In genomic region chr9:110131525-110132197, GRCm38 (mm10) we compare ENCODE assay signal across 8 mouse cellular contexts. TPM values are rescaled to one million over a fixed set of nuclear protein-coding genes. Genes with fewer than 3 reads are reported as not detected.
DNase-seq lines count a peak whose midpoint lies in the region; ATAC-seq and TF ChIP-seq lines count a peak whose summit lies in the region.

No protein-coding gene starts in this region.

- 0% methylated on average over 64 of the region's 64 CpGs for WGBS in forebrain, embryonic 12.5 days
- WGBS in heart, postnatal 0 days: under 1% methylated on average over 52 of the region's 64 CpGs
- under 1% methylated on average over 64 of the region's 64 CpGs for WGBS in liver, embryonic 16.5 days (ENCODE audit: insufficient replicate concordance)
- WGBS in neural tube, embryonic 13.5 days: under 1% methylated on average over 64 of the region's 64 CpGs

- no peak for TF ChIP-seq EP300 in heart, postnatal 0 days (IDR thresholded peaks at IDR 0.05; ENCODE audit: low read depth)

- H3K36me3 ChIP-seq in E14TG2a.4 (ENCODE audit: insufficient read depth, low read length): peaks cover 25% of the 10 kb centered on the region
- peaks cover 30% of the 10 kb centered on the region for H3K36me3 ChIP-seq in forebrain, embryonic 12.5 days (replicated peaks)
- peaks cover 13% of the 10 kb centered on the region for H3K36me3 ChIP-seq in heart, postnatal 0 days (replicated peaks; ENCODE audit: control insufficient read depth, insufficient read depth, low read length)
- no peaks in the 10 kb centered on the region for H3K36me3 ChIP-seq in liver, embryonic 16.5 days (ENCODE audit: control insufficient read depth, insufficient read depth)
- peaks cover 19% of the 10 kb centered on the region for H3K36me3 ChIP-seq in neural tube, embryonic 13.5 days
- H3K36me3 ChIP-seq in testis, adult 2 months (ENCODE audit: control insufficient read depth, insufficient read depth, low read length): no peaks in the 10 kb centered on the region

- peak; percentile 98 for TF ChIP-seq POLR2A in testis, adult 2 months (IDR thresholded peaks at IDR 0.05; ENCODE audit: control insufficient read depth, low read depth, low read length)

- H3K9me3 ChIP-seq in E14TG2a.4 (ENCODE audit: low read length): no peaks in the 10 kb centered on the region
- no peaks in the 10 kb centered on the region for H3K9me3 ChIP-seq in forebrain, embryonic 12.5 days
- H3K9me3 ChIP-seq in heart, postnatal 0 days (replicated peaks; ENCODE audit: control insufficient read depth, low read length): no peaks in the 10 kb centered on the region
- no peaks in the 10 kb centered on the region for H3K9me3 ChIP-seq in liver, embryonic 16.5 days (replicated peaks; ENCODE audit: control insufficient read depth, low read length)
- no peaks in the 10 kb centered on the region for H3K9me3 ChIP-seq in neural tube, embryonic 13.5 days

- H3K27me3 ChIP-seq in E14TG2a.4 (ENCODE audit: insufficient read depth, low read length): no peaks in the 10 kb centered on the region
- H3K27me3 ChIP-seq in forebrain, embryonic 12.5 days: no peaks in the 10 kb centered on the region
- no peaks in the 10 kb centered on the region for H3K27me3 ChIP-seq in heart, postnatal 0 days (ENCODE audit: control insufficient read depth, insufficient read depth, low read length)
- no peaks in the 10 kb centered on the region for H3K27me3 ChIP-seq in liver, embryonic 16.5 days (ENCODE audit: control insufficient read depth, insufficient read depth, low read depth, low read length)
- no peaks in the 10 kb centered on the region for H3K27me3 ChIP-seq in neural tube, embryonic 13.5 days
- no peaks in the 10 kb centered on the region for H3K27me3 ChIP-seq in testis, adult 2 months (ENCODE audit: control insufficient read depth, insufficient read depth, low read length)

- H3K27ac ChIP-seq in forebrain, embryonic 12.5 days: peak overlapping the region; percentile 95
- peak overlapping the region; percentile 89 for H3K27ac ChIP-seq in heart, postnatal 0 days (ENCODE audit: low read depth)
- peak overlapping the region; percentile 98 for H3K27ac ChIP-seq in liver, embryonic 16.5 days (ENCODE audit: low read length)
- peak overlapping the region; percentile 94 for H3K27ac ChIP-seq in neural tube, embryonic 13.5 days (replicated peaks)
- peak overlapping the region; percentile 95 for H3K27ac ChIP-seq in testis, adult 2 months (ENCODE audit: control insufficient read depth, insufficient read depth, low read depth, low read length)

- DNase-seq in c-Kit-positive CD71-positive TER-119-positive erythroid progenitor cells, embryonic 14.5 days (ENCODE audit: low spot score): peak; percentile 99
- DNase-seq in heart, postnatal 0 days (ENCODE audit: low spot score): peak; percentile 98
- DNase-seq in kidney, postnatal 4 days: peak; percentile 100

- H3K4me1 ChIP-seq in E14TG2a.4 (replicated peaks; ENCODE audit: low read depth, low read length): peaks cover 64% of the 10 kb centered on the region
- H3K4me1 ChIP-seq in forebrain, embryonic 12.5 days: peaks cover 34% of the 10 kb centered on the region
- no peaks in the 10 kb centered on the region for H3K4me1 ChIP-seq in heart, postnatal 0 days (ENCODE audit: control insufficient read depth, insufficient read depth)
- peaks cover 26% of the 10 kb centered on the region for H3K4me1 ChIP-seq in liver, embryonic 16.5 days (ENCODE audit: control insufficient read depth, low read depth, low read length)
- H3K4me1 ChIP-seq in neural tube, embryonic 13.5 days (replicated peaks): peaks cover 48% of the 10 kb centered on the region
- H3K4me1 ChIP-seq in testis, adult 2 months (ENCODE audit: control insufficient read depth, insufficient read depth, low read length): peaks cover 8% of the 10 kb centered on the region

- peak overlapping the region; percentile 63 for H3K4me2 ChIP-seq in forebrain, embryonic 12.5 days
- H3K4me2 ChIP-seq in heart, postnatal 0 days (ENCODE audit: low read depth, low read length): peak overlapping the region; percentile 95
- H3K4me2 ChIP-seq in liver, embryonic 16.5 days (ENCODE audit: low read depth, low read length): peak overlapping the region; percentile 99
- peak overlapping the region; percentile 76 for H3K4me2 ChIP-seq in neural tube, embryonic 13.5 days

- peak overlapping the region; percentile 92 for H3K4me3 ChIP-seq in E14TG2a.4 (replicated peaks; ENCODE audit: low read length)
- H3K4me3 ChIP-seq in forebrain, embryonic 12.5 days (replicated peaks): peak overlapping the region; percentile 93
- peak overlapping the region; percentile 87 for H3K4me3 ChIP-seq in heart, postnatal 0 days (ENCODE audit: low read depth, low read length)
- peak overlapping the region; percentile 83 for H3K4me3 ChIP-seq in liver, embryonic 16.5 days (ENCODE audit: low read depth, low read length)
- peak overlapping the region; percentile 85 for H3K4me3 ChIP-seq in neural tube, embryonic 13.5 days
- peak overlapping the region; percentile 95 for H3K4me3 ChIP-seq in testis, adult 2 months (ENCODE audit: control insufficient read depth, low read depth, low read length)

- peak; percentile 98 for ATAC-seq in forebrain, embryonic 12.5 days (ENCODE audit: low FRiP score)
- peak; percentile 98 for ATAC-seq in heart, postnatal 0 days (ENCODE audit: insufficient read depth, low read depth)
- peak; percentile 94 for ATAC-seq in liver, embryonic 16.5 days (ENCODE audit: low read depth)
- ATAC-seq in neural tube, embryonic 13.5 days (ENCODE audit: low read depth): peak; percentile 96

- H3K9ac ChIP-seq in forebrain, embryonic 12.5 days: peak overlapping the region; percentile 94
- H3K9ac ChIP-seq in heart, postnatal 0 days (replicated peaks; ENCODE audit: low read depth, low read length): peak overlapping the region; percentile 83
- peak overlapping the region; percentile 87 for H3K9ac ChIP-seq in liver, embryonic 16.5 days (ENCODE audit: low read depth, low read length)
- H3K9ac ChIP-seq in neural tube, embryonic 13.5 days: peak overlapping the region; percentile 95

- no peak for TF ChIP-seq CTCF in E14TG2a.4 (conservative IDR thresholded peaks at IDR 0.05; ENCODE audit: low read length)
- TF ChIP-seq CTCF in heart, postnatal 0 days (IDR thresholded peaks at IDR 0.05; ENCODE audit: low read depth): no peak
- TF ChIP-seq CTCF in testis, adult 2 months (IDR thresholded peaks at IDR 0.05; ENCODE audit: control insufficient read depth, insufficient read depth, insufficient replicate concordance, low read depth, low read length): no peak

RNA-seq across cellular contexts. Expression of gene Dhx30, which starts 14.0 kb away (rescaled TPM):
- 226 and 231 TPM in 2 replicates for polyA plus RNA-seq in forebrain, embryonic 12.5 days (2016; fragmentation: Nextera tagmentation; extraction: Ambion mirVana)
- total RNA-seq in heart, postnatal 0 days (2014; rRNA removed; ENCODE audit: low replicate concordance): 111 and 120 TPM in 2 replicates
- 63.6 and 66.4 TPM in 2 replicates for polyA plus RNA-seq in heart, postnatal 0 days (2015; fragmentation: Nextera tagmentation; extraction: Ambion mirVana)
- 31.2 and 32.3 TPM in 2 replicates for polyA plus RNA-seq in liver, embryonic 16.5 days (2015; fragmentation: Nextera tagmentation; extraction: Ambion mirVana)
- 155 and 188 TPM in 2 replicates for polyA plus RNA-seq in neural tube, embryonic 13.5 days (2015; fragmentation: Nextera tagmentation; extraction: Ambion mirVana)
- polyA plus RNA-seq in testis, adult 2 months (2012; rRNA removed): 160 and 190 TPM in 2 replicates

RNA-seq across cellular contexts. Expression of gene Smarcc1, which starts 14.2 kb away (rescaled TPM):
- polyA plus RNA-seq in forebrain, embryonic 12.5 days (2016; fragmentation: Nextera tagmentation; extraction: Ambion mirVana): 235 and 237 TPM in 2 replicates
- total RNA-seq in heart, postnatal 0 days (2014; rRNA removed; ENCODE audit: low replicate concordance): 7.8 and 28.3 TPM in 2 replicates
- polyA plus RNA-seq in heart, postnatal 0 days (2015; fragmentation: Nextera tagmentation; extraction: Ambion mirVana): 31.9 and 32.3 TPM in 2 replicates
- polyA plus RNA-seq in liver, embryonic 16.5 days (2015; fragmentation: Nextera tagmentation; extraction: Ambion mirVana): 24.1 and 25.7 TPM in 2 replicates
- polyA plus RNA-seq in neural tube, embryonic 13.5 days (2015; fragmentation: Nextera tagmentation; extraction: Ambion mirVana): 111 and 128 TPM in 2 replicates
- polyA plus RNA-seq in testis, adult 2 months (2012; rRNA removed): 13.6 and 14.8 TPM in 2 replicates

Comparison
In these comparisons a context has a peak if more than half of its experiments do, and no peak if none do; other contexts are left out.
1. Peak in every context shown above with its lines: DNase-seq, ATAC-seq, H3K4me3 ChIP-seq and H3K27ac ChIP-seq.